7 mouse cellular contexts compared by ENCODE assay signal in genomic region chr4:135353066-135353793, GRCm38 (mm10). TPM values are rescaled to one million over a fixed set of nuclear protein-coding genes. Genes with fewer than 3 reads are reported as not detected.
DNase-seq lines count a peak whose midpoint lies in the region; ATAC-seq lines count a peak whose summit lies in the region.

Srrm1 (minus strand) TSS chr4:135353321.

- H3K4me2 ChIP-seq in intestine, embryonic 16.5 days (ENCODE audit: low read depth, low read length) = peak within 1 kb of the TSS; percentile 74
- peak within 1 kb of the TSS; percentile 63 for H3K4me2 ChIP-seq in midbrain, embryonic 11.5 days

- ATAC-seq in intestine, embryonic 16.5 days = peak; percentile 92
- ATAC-seq in midbrain, embryonic 11.5 days (ENCODE audit: low FRiP score) = peak; percentile 95

- DNase-seq in adrenal gland, adult 8-10 months = peak; percentile 98
- DNase-seq in embryo, embryonic 9.5 days (ENCODE audit: extremely low spot score) = peak; percentile 98
- DNase-seq in gastrocnemius, postnatal 4 days (ENCODE audit: low spot score in 2 of 2) = peak; percentile 99 to 100
- DNase-seq in left cerebral cortex, postnatal 36 days (ENCODE audit: low spot score in 2 of 2) = peak; percentile 98 to 100
- DNase-seq in midbrain, embryonic 11.5 days (ENCODE audit: low spot score, missing footprints) = peak; percentile 100
- DNase-seq in skeletal muscle tissue, adult 2 months (ENCODE audit: low read depth, low spot score) = peak; percentile 99

- no peaks in the 10 kb centered on the region for H3K27me3 ChIP-seq in intestine, embryonic 16.5 days (replicated peaks; ENCODE audit: control insufficient read depth, insufficient read depth, low read length)
- no peaks in the 10 kb centered on the region for H3K27me3 ChIP-seq in midbrain, embryonic 11.5 days (ENCODE audit: control insufficient read depth, insufficient read depth, low read length)

- H3K9me3 ChIP-seq in intestine, embryonic 16.5 days (ENCODE audit: control insufficient read depth, low read length) = no peaks in the 10 kb centered on the region
- H3K9me3 ChIP-seq in midbrain, embryonic 11.5 days (ENCODE audit: control insufficient read depth, low read length) = no peaks in the 10 kb centered on the region; the same call in 1 of the 2 replicates

- peak within 1 kb of the TSS; percentile 98 for H3K9ac ChIP-seq in intestine, embryonic 16.5 days (ENCODE audit: low read depth, low read length)
- H3K9ac ChIP-seq in midbrain, embryonic 11.5 days (ENCODE audit: low read length) = peak within 1 kb of the TSS; percentile 99

- H3K4me3 ChIP-seq in intestine, embryonic 16.5 days (ENCODE audit: low read length) = peak within 1 kb of the TSS; percentile 94
- H3K4me3 ChIP-seq in midbrain, embryonic 11.5 days (ENCODE audit: low read depth, low read length) = peak within 1 kb of the TSS; percentile 99

- H3K4me1 ChIP-seq in intestine, embryonic 16.5 days (ENCODE audit: control insufficient read depth, insufficient read depth, low read length) = peaks cover 18% of the 10 kb centered on the region
- H3K4me1 ChIP-seq in midbrain, embryonic 11.5 days (ENCODE audit: control insufficient read depth, insufficient read depth, low read length) = peaks cover 7% of the 10 kb centered on the region; the same call in 1 of the 2 replicates

- H3K27ac ChIP-seq in intestine, embryonic 16.5 days (ENCODE audit: low read length) = peak within 1 kb of the TSS; percentile 98
- H3K27ac ChIP-seq in midbrain, embryonic 11.5 days (ENCODE audit: low read depth, low read length) = peak within 1 kb of the TSS; percentile 95

- intact Hi-C loops in left cerebral cortex, postnatal 36 days (cut with DNase I) = loop anchor here (2.0 kb wide), 1 partner anchor 504 kb away; no protein-coding TSS in a partner anchor

- WGBS in intestine, embryonic 16.5 days = under 1% methylated on average over 69 of the region's 69 CpGs
- under 1% methylated on average over 69 of the region's 69 CpGs for WGBS in midbrain, embryonic 11.5 days

- no peaks in the 10 kb centered on the region for H3K36me3 ChIP-seq in intestine, embryonic 16.5 days (ENCODE audit: control insufficient read depth, insufficient read depth, low read length)
- peaks cover 3% of the 10 kb centered on the region; the same call in 1 of the 2 replicates for H3K36me3 ChIP-seq in midbrain, embryonic 11.5 days (ENCODE audit: control insufficient read depth, insufficient read depth, low read length)

RNA-seq across cellular contexts. Expression of gene Srrm1, which starts in this region (rescaled TPM):
- 100 to 1,000 TPM in 3 of 4 experiments, 10 to 100 TPM in 1; 95.5 to 188 (median 137) TPM for total RNA-seq in adrenal gland, adult 8-10 months (2022)
- total RNA-seq in gastrocnemius, postnatal 4 days (2021) = 100 to 1,000 TPM; 107 to 123 TPM
- 152 and 176 TPM in 2 replicates for polyA plus RNA-seq in intestine, embryonic 16.5 days (2015; fragmentation: Nextera tagmentation; extraction: Ambion mirVana)
- 100 to 1,000 TPM; 101 to 153 TPM for total RNA-seq in left cerebral cortex, postnatal 36 days (2021)
- 225 and 257 TPM in 2 replicates for polyA plus RNA-seq in midbrain, embryonic 11.5 days (2014; fragmentation: Nextera tagmentation; extraction: Ambion mirVana)

Comparison
In these comparisons a context has a peak if more than half of its experiments do, and no peak if none do; other contexts are left out.
1. Peak in every context shown above with its lines: DNase-seq, ATAC-seq, H3K4me3 ChIP-seq and H3K27ac ChIP-seq.